Mouse (Mus musculus): ENCODE data around the gene Large2. TPM values are rescaled to one million over a fixed set of nuclear protein-coding genes. Genes with fewer than 3 reads are reported as not detected.
"Not testable (repeated sequence)": the region's sequence is repeated elsewhere in the genome, so short reads cannot be mapped to it uniquely, and the experiment has no call there.

The Large2 gene
- polyA plus RNA-seq, 1 experiment from 2014 or later = 33.5 TPM

DNA sequence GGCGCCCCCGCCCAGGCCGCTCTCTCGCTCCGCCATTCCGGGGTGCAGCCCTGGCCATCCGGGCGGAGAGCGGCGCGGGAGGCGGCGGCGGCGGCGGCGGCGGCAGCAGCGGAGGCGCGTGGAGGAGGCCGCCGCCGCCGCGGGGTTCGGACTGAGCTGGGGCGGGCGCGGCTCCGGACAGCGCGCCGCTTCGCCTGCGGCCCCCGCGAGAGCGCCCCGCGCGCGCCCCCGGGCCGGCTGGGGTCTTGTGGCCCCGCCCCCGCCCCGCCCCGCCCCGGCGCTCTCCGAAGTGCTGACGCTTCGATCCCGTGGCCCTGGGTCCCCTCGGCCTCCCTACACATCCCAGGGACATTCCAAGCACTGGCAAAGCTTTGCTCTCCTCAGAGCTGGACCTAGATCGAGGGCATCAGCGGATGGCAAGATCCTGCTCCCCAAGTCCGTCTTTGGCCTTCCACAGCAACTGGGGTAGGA is 26.5 kb upstream of the Large2 start, which contains the start of gene Mapk8ip1:
TSS of gene Mapk8ip1 (minus strand) at position 173 of the 471 bp plus-strand sequence.
- peaks cover 31% of the 10 kb centered on the region for H3K36me3 ChIP-seq (replicated peaks)
- no peaks in the 10 kb centered on the region for H3K9me3 ChIP-seq
- DNase-seq (ENCODE audit: extremely low spot score, low spot score) = peak; percentile 48
- peak within 1 kb of the TSS; percentile 78 for H3K4me3 ChIP-seq
- H3K27me3 ChIP-seq (ENCODE audit: poor library complexity, severe bottlenecking) = peaks cover 21% of the 10 kb centered on the region
- peaks cover 56% of the 10 kb centered on the region for H3K4me1 ChIP-seq
- 5% methylated on average over 52 of the region's 59 CpGs for WGBS
- H3K27ac ChIP-seq = peak within 1 kb of the TSS; percentile 88

DNA sequence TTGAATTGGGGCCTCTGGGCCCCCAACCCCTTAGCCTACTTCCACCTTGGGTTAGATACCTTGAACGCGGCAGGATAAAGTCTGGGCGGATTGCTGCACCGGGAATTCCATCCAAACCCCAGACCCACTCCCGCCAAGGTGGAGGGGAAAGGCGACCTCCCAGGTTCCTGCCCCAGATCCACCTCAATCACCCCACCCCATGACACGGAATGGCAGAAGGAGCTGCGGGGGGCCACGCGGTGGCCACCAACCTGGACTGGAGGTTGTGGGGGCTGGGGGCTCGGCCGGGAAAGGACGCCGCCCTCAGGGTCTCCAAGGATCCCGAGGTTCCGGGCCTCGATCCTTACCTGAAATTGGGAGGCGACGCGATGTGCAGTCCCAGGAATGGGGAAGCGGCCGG is 26.0 kb upstream of the Large2 start:
- DNase-seq (ENCODE audit: extremely low spot score, low spot score) = no peak
- WGBS = 2% methylated on average over 21 of the region's 22 CpGs

GRCm38 (mm10) chr2:92399877-92400276 is 25.2 kb upstream of the Large2 start:
- DNase-seq (ENCODE audit: extremely low spot score, low spot score); H3K9me3 ChIP-seq; H3K27ac ChIP-seq: not testable (repeated sequence)
- H3K4me3 ChIP-seq = peak overlapping the region; percentile 78
- WGBS = 80% methylated on average over 4 of the region's 4 CpGs
- H3K36me3 ChIP-seq (replicated peaks) = peaks cover 19% of the 10 kb centered on the region
- peaks cover 51% of the 10 kb centered on the region for H3K4me1 ChIP-seq
- H3K27me3 ChIP-seq (ENCODE audit: poor library complexity, severe bottlenecking) = peaks cover 21% of the 10 kb centered on the region

More for the DNA sequence above, 26.0 kb upstream of the Large2 start:
- H3K4me1 ChIP-seq = peaks cover 54% of the 10 kb centered on the region
- no peaks in the 10 kb centered on the region for H3K9me3 ChIP-seq
- H3K36me3 ChIP-seq (replicated peaks) = peaks cover 27% of the 10 kb centered on the region
- H3K27ac ChIP-seq = peak overlapping the region; percentile 88
- peaks cover 21% of the 10 kb centered on the region for H3K27me3 ChIP-seq (ENCODE audit: poor library complexity, severe bottlenecking)
- peak overlapping the region; percentile 78 for H3K4me3 ChIP-seq

- 94% methylated on average over 1 of the region's 1 CpGs for WGBS
- H3K9me3 ChIP-seq = no peaks in the 10 kb centered on the region
- H3K27ac ChIP-seq = peak overlapping the region; percentile 27; the same call in 1 of the 2 replicates
- DNase-seq (ENCODE audit: extremely low spot score, low spot score) = no peak
- no peaks in the 10 kb centered on the region for H3K36me3 ChIP-seq (replicated peaks)
- no peak overlapping the region for H3K4me3 ChIP-seq
- peaks cover 62% of the 10 kb centered on the region for H3K4me1 ChIP-seq
- H3K27me3 ChIP-seq (ENCODE audit: poor library complexity, severe bottlenecking) = peaks cover 33% of the 10 kb centered on the region
Observed at GRCm38 (mm10) chr2:92397436-92397835, 22.8 kb upstream of the Large2 start.

DNA sequence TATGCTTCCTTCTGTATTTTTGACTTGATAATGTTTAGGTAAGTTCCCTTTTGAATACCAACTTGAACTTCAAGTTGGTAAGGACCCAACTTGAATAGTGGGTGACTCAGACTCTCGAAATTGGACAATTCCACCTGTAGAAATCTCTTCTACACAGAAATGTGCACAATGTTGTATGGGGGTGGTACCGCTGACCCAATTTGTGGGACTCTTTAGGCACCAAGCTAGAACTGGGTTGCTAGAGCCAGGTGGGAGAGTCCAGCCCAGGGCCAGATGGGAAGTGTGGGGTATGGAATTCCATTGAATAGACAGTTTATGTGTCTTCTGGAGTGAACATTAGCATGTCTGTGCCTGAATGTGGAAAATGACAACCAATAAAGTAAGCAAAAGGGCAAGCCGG is 20.9 kb upstream of the Large2 start:
- Histone ChIP-seq H3K27me3 (ENCODE audit: poor library complexity, severe bottlenecking) (peaks cover 25% of the 10 kb centered on the region), H3K36me3 (replicated peaks) (peaks cover under 1% of the 10 kb centered on the region; the same call in 1 of the 2 replicates), H3K4me3 (no peak overlapping the region), H3K4me1 (peaks cover 68% of the 10 kb centered on the region), H3K9me3 (no peaks in the 10 kb centered on the region), H3K27ac (no peak overlapping the region)
- no peak for DNase-seq (ENCODE audit: extremely low spot score, low spot score)
- 90% methylated on average over 3 of the region's 3 CpGs for WGBS

DNA sequence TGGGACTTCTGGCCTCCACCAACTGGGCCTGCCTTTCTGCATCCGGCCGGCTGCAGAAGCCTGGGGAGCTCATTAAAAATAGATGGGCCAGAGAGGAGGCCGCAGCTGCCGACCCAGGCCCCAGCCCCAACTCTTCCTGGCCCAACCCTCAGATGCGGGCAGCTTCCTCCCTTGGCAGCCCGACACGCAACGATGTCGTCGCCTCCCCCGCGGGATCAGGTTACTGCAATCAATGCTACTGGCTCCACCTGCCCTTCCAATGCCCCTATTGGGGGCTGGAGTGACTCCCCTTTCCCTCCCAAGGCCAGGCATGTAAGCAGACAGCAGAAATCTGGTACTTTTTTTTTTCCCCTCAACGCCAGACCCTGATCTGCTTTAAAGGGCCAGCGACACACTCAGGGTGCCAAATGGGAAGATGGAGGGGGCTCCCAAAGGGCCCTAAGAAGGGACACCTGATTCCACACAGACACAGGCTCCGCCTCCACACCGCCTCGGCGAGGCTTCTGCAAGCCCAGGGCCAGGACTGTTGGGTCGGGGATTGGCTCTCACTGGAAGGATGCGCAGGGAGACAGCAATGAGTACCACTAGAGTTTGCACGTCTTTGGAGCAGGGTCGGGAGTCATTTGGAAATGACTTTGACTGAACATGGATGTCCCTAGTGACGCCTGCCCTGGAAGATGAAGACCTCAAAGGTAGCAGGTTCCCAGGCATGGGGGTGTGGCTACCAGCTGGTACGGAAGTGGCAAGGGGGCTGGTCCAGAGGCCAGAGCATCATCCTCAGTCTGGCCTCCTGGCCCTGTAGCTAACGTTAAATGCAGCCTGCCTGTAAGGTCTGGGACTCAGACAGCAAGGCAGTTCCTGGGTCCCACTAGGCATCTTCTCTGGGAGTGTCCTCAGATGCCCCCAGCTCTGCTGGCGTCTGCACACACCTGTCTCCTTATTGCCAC is 17.9 kb upstream of the Large2 start:
- Histone ChIP-seq H3K4me3 (peak overlapping the region; percentile 90), H3K27ac (peak overlapping the region; percentile 89), H3K36me3 (replicated peaks) (peaks cover 12% of the 10 kb centered on the region), H3K4me1 (peaks cover 70% of the 10 kb centered on the region), H3K9me3 (no peaks in the 10 kb centered on the region), H3K27me3 (ENCODE audit: poor library complexity, severe bottlenecking) (peaks cover 14% of the 10 kb centered on the region)
- DNase-seq (ENCODE audit: extremely low spot score, low spot score) = peak; percentile 76
- 3% methylated on average over 26 of the region's 26 CpGs for WGBS

- H3K27ac ChIP-seq = peak overlapping the region; percentile 89
- 27% methylated on average over 11 of the region's 11 CpGs for WGBS
- DNase-seq (ENCODE audit: extremely low spot score, low spot score) = no peak
- H3K9me3 ChIP-seq = no peaks in the 10 kb centered on the region
- H3K4me3 ChIP-seq = peak overlapping the region; percentile 90
- peaks cover 69% of the 10 kb centered on the region for H3K4me1 ChIP-seq
- peaks cover 14% of the 10 kb centered on the region for H3K27me3 ChIP-seq (ENCODE audit: poor library complexity, severe bottlenecking)
- peaks cover 20% of the 10 kb centered on the region for H3K36me3 ChIP-seq (replicated peaks)
Observed at GRCm38 (mm10) chr2:92391703-92392317, 17.1 kb upstream of the Large2 start.

DNA sequence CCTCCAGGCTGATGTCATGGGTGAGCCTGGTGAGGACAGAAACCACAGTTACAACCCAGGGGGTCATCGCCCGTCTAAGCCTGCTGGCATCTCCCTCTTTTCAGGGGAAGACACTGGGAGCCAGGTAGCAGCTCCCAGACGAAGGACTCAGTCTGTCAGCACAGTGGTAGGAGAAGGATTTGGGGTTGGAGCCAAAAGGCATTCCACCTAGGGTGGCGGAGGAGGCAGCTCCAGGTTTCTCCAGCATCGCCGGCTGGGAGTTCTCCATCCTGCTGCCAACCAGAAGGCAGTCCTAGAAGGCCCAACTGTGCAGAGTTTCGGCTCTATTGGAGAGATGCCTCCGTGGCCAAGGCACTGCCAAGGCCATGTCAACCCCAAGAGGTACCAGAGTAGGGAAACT is 16.4 kb upstream of the Large2 start:
- H3K4me3 ChIP-seq = peak overlapping the region; percentile 90
- H3K4me1 ChIP-seq = peaks cover 68% of the 10 kb centered on the region
- peak overlapping the region; percentile 89 for H3K27ac ChIP-seq
- H3K27me3 ChIP-seq (ENCODE audit: poor library complexity, severe bottlenecking) = peaks cover 14% of the 10 kb centered on the region
- no peaks in the 10 kb centered on the region for H3K9me3 ChIP-seq
- WGBS = 85% methylated on average over 8 of the region's 8 CpGs
- H3K36me3 ChIP-seq (replicated peaks) = peaks cover 27% of the 10 kb centered on the region
- no peak for DNase-seq (ENCODE audit: extremely low spot score, low spot score)

GRCm38 (mm10) chr2:92390206-92390930 is 15.7 kb upstream of the Large2 start:
- peak overlapping the region; percentile 90 for H3K4me3 ChIP-seq
- no peak for DNase-seq (ENCODE audit: extremely low spot score, low spot score)
- peaks cover 68% of the 10 kb centered on the region for H3K4me1 ChIP-seq
- peaks cover 14% of the 10 kb centered on the region for H3K27me3 ChIP-seq (ENCODE audit: poor library complexity, severe bottlenecking)
- H3K9me3 ChIP-seq = no peaks in the 10 kb centered on the region
- H3K27ac ChIP-seq = peak overlapping the region; percentile 89
- 82% methylated on average over 6 of the region's 6 CpGs for WGBS
- peaks cover 34% of the 10 kb centered on the region for H3K36me3 ChIP-seq (replicated peaks)

DNA sequence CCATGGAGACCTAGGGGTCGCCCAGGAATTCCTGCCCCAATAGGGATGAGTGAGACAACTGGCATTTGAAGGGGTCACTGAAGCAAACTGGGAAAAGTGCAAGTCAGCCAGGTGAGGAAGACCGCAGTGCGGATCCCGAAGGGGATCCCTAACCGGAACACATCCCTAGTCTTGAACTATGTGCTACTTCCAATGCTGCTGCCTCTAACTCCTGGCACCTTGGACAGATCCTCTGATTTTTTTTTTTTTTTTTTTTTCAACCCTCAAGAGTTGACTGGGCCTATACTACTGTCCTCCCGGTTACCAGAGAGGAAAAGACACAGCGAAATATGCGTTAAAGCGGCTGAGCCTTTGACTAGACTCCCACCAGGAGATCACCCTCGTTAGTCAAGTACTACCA is 15.0 kb upstream of the Large2 start:
- Histone ChIP-seq H3K4me3 (peak overlapping the region; percentile 90), H3K27me3 (ENCODE audit: poor library complexity, severe bottlenecking) (peaks cover 14% of the 10 kb centered on the region), H3K4me1 (peaks cover 68% of the 10 kb centered on the region), H3K9me3 (no peaks in the 10 kb centered on the region), H3K36me3 (replicated peaks) (peaks cover 41% of the 10 kb centered on the region), H3K27ac (peak overlapping the region; percentile 89)
- no peak for DNase-seq (ENCODE audit: extremely low spot score, low spot score)
- 2% methylated on average over 10 of the region's 10 CpGs for WGBS

DNA sequence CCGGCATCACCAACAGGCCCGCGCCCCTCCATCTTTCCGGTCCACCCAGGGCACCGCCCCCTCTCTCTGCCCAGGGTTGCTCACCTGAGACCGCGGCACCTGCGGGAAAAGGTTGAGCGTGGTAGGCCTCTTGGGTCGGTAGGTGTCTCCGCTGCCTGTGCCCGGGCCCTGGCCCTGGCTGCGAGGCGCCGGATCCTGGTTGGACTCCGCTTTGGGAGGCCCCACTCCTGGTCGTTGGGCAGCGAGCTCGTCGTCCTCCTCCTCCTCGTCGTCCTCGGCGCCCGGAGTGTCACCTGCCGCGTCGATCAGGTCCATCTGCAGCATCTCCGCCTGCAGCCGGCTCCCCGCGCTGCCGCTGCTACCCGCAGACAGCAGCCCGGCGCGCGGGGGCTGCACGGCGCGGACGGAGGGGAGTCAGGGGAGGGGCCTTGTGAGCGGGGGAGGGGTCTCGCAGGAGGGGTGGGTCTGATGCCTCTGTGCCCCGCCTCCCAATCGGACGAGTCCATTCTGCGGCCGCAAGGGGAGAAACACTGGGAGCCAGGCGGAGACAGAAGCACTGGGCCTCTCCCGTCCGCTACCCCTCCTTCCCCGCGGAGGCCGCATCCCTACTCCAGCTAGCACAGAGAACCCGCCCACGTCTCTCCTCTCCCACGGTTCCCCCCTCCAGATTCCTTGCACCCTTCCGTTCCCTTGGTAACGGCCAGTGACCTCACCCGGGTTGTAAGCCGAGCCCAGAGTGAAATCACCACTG is 14.4 kb upstream of the Large2 start:
- H3K4me1 ChIP-seq = peaks cover 68% of the 10 kb centered on the region
- DNase-seq (ENCODE audit: extremely low spot score, low spot score) = peak; percentile 98
- H3K36me3 ChIP-seq (replicated peaks) = peaks cover 47% of the 10 kb centered on the region
- peaks cover 14% of the 10 kb centered on the region for H3K27me3 ChIP-seq (ENCODE audit: poor library complexity, severe bottlenecking)
- under 1% methylated on average over 60 of the region's 62 CpGs for WGBS
- no peaks in the 10 kb centered on the region for H3K9me3 ChIP-seq
- peak overlapping the region; percentile 90 for H3K4me3 ChIP-seq
- H3K27ac ChIP-seq = peak overlapping the region; percentile 89

- peaks cover 8% of the 10 kb centered on the region; the same call in 1 of the 2 replicates for H3K27me3 ChIP-seq (ENCODE audit: poor library complexity, severe bottlenecking)
- WGBS = 69% methylated on average over 3 of the region's 3 CpGs
- H3K27ac ChIP-seq = peak overlapping the region; percentile 89
- H3K36me3 ChIP-seq (replicated peaks) = peaks cover 57% of the 10 kb centered on the region
- peak overlapping the region; percentile 90 for H3K4me3 ChIP-seq
- DNase-seq (ENCODE audit: extremely low spot score, low spot score) = no peak
- no peaks in the 10 kb centered on the region for H3K9me3 ChIP-seq
- peaks cover 67% of the 10 kb centered on the region for H3K4me1 ChIP-seq
Observed at GRCm38 (mm10) chr2:92388081-92388517, 13.4 kb upstream of the Large2 start.

All from forebrain, embryonic 10.5 days (tissue).